Mouse (Mus musculus) heart, embryonic 16.5 days (tissue): ENCODE data around the gene Cdh4. TPM values are rescaled to one million over a fixed set of nuclear protein-coding genes. Genes with fewer than 3 reads are reported as not detected.

Source experiments
- ATAC-seq: fragments of 200-750 bp; cut with Nextera tagmentation; replicated peaks from 2 replicates; pipeline ENCODE4 v1.8.0; 2017; ENCODE audit warnings: moderate number of reproducible peaks; ENCODE audit not compliant: insufficient read depth, low FRiP score; ENCODE audit errors: extremely low read depth
- H3K27ac ChIP-seq: fragments of 300-500 bp; sonication (generic); 2 replicates; pipeline ENCODE4 v1.5.1; 2014; ENCODE audit warnings: mild to moderate bottlenecking, low read length, control low read depth, moderate library complexity
- H3K27me3 ChIP-seq: fragments of 300-500 bp; sonication (generic); 2 replicates; pipeline ENCODE4 v1.6.1; 2014; ENCODE audit warnings: low read length, mixed read lengths; ENCODE audit not compliant: control insufficient read depth, insufficient read depth
- H3K36me3 ChIP-seq: fragments of 300-500 bp; sonication (generic); 2 replicates; pipeline ENCODE4 v1.6.1; 2014; ENCODE audit not compliant: control insufficient read depth, insufficient read depth
- H3K4me1 ChIP-seq: fragments of 300-500 bp; sonication (generic); 2 replicates; pipeline ENCODE4 v1.6.1; 2014; ENCODE audit warnings: low read length, mixed read lengths; ENCODE audit not compliant: control insufficient read depth, insufficient read depth
- H3K4me2 ChIP-seq: fragments of 300-500 bp; sonication (generic); 2 replicates; pipeline ENCODE4 v1.6.1; 2014; ENCODE audit warnings: low read depth, mild to moderate bottlenecking, control low read depth, low read length
- H3K4me3 ChIP-seq: fragments of 300-500 bp; sonication (generic); 2 replicates; pipeline ENCODE4 v1.5.1; 2014; ENCODE audit warnings: mild to moderate bottlenecking, control low read depth, low read length
- H3K9ac ChIP-seq: fragments of 300-500 bp; sonication (generic); 2 replicates; pipeline ENCODE4 v1.6.1; 2014; ENCODE audit warnings: low read length, control low read depth
- H3K9me3 ChIP-seq: fragments of 300-500 bp; sonication (generic); replicated peaks from 2 replicates; pipeline ENCODE4 v1.6.1; 2016; ENCODE audit warnings: low read length; ENCODE audit not compliant: control insufficient read depth
- WGBS: fragments of 180-500 bp; shearing (Covaris S2); extraction: QIAGEN DNeasy Blood & Tissue Kit; methylation state at CpG from one replicate; pipeline ENCODE4 v1.1.7; 2014; 5-methylcytosine and 5-hydroxymethylcytosine counted together
- polyA plus RNA-seq: library from polyadenylated mRNA; unstranded; fragments of >200 nt; fragmentation: Nextera tagmentation; extraction: Ambion mirVana; gene quantifications from 2 replicates; pipeline ENCODE4 v1.2.1, GENCODE M21; 2015

The Cdh4 gene
- polyA plus RNA-seq, 1 experiment from 2014 or later: 6.5 TPM

DNA sequence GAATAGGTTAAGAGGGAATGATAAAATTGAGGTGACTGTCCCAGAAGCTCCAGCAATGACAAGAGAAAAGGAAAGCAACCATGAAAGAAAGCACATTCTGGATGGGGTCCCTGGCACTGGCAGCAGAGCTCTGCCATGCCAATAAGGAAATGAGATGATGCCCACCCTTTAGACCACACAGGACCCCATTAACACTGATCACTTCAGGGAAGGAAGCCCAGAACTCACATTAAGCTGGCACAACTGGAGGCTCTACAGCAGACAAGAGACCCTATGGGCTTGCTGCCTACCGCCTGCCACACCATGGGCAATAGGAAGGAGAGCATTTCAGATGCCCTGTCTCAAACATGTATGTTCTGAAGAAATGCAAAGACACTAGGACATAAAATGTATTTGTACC, 499.5 kb downstream of the Cdh4 start:
- Histone ChIP-seq H3K4me3 (no peak overlapping the region), H3K27ac (no peak overlapping the region), H3K4me2 (no peak overlapping the region), H3K9ac (no peak overlapping the region), H3K9me3 (no peaks in the 10 kb centered on the region), H3K4me1 (peaks cover 25% of the 10 kb centered on the region), H3K27me3 (no peaks in the 10 kb centered on the region), H3K36me3 (no peaks in the 10 kb centered on the region)
- ATAC-seq: no peak
- 91% methylated on average over 1 of the region's 1 CpGs for WGBS

- Histone ChIP-seq H3K9me3 (no peaks in the 10 kb centered on the region), H3K36me3 (no peaks in the 10 kb centered on the region), H3K4me3 (no peak overlapping the region), H3K27me3 (no peaks in the 10 kb centered on the region), H3K9ac (no peak overlapping the region), H3K27ac (no peak overlapping the region), H3K4me2 (no peak overlapping the region), H3K4me1 (peaks cover 39% of the 10 kb centered on the region)
- ATAC-seq: no peak
- 55% methylated on average over 4 of the region's 4 CpGs for WGBS
Observed at GRCm38 (mm10) chr2:179945051-179945450, 502.8 kb downstream of the Cdh4 start.

- Histone ChIP-seq H3K9ac (no peak overlapping the region), H3K27ac (0 out of 2 replicates have a peak overlapping the region, but pooled peaks have one; percentile 12), H3K36me3 (no peaks in the 10 kb centered on the region), H3K4me1 (peaks cover 43% of the 10 kb centered on the region), H3K27me3 (no peaks in the 10 kb centered on the region), H3K4me3 (no peak overlapping the region), H3K4me2 (0 out of 2 replicates have a peak overlapping the region, but pooled peaks have one; percentile 9), H3K9me3 (no peaks in the 10 kb centered on the region)
- WGBS: 72% methylated on average over 6 of the region's 6 CpGs
- no peak for ATAC-seq
Observed at GRCm38 (mm10) chr2:179946496-179946895, 504.3 kb downstream of the Cdh4 start.

DNA sequence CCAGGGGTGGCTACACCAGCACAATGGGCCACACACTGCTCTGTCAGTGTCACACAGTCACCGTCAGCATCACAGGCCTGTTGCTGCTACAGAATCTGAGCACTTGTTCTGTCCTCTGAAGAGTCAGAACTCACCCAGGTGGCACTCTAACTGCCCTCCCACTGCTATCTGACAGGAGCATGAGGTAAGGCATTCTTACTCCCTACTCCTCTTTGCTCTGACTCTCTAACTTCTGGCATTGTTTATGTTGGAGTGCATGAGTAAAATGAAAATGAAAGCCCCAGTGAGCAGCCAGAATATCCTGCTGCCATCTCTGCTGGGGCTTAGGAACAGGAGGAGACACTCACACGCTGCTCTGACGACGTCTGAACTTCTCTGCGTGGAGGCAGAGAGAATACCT, 505.4 kb downstream of the Cdh4 start:
- Histone ChIP-seq H3K4me3 (no peak overlapping the region), H3K9me3 (no peaks in the 10 kb centered on the region), H3K9ac (no peak overlapping the region), H3K36me3 (no peaks in the 10 kb centered on the region), H3K27ac (0 out of 2 replicates have a peak overlapping the region, but pooled peaks have one; percentile 23), H3K4me1 (peaks cover 48% of the 10 kb centered on the region), H3K4me2 (no peak overlapping the region), H3K27me3 (no peaks in the 10 kb centered on the region)
- WGBS: 45% methylated on average over 5 of the region's 5 CpGs
- ATAC-seq: no peak

- Histone ChIP-seq H3K9me3 (no peaks in the 10 kb centered on the region), H3K4me1 (peaks cover 43% of the 10 kb centered on the region), H3K36me3 (no peaks in the 10 kb centered on the region), H3K9ac (no peak overlapping the region), H3K27ac (no peak overlapping the region), H3K27me3 (no peaks in the 10 kb centered on the region), H3K4me2 (no peak overlapping the region), H3K4me3 (no peak overlapping the region)
- ATAC-seq: no peak
- 80% methylated on average over 5 of the region's 5 CpGs for WGBS
Observed at GRCm38 (mm10) chr2:179948820-179949219, 506.6 kb downstream of the Cdh4 start.
